Mouse (Mus musculus): ENCODE data around the gene Zfp444.

The Zfp444 gene

GRCm38 (mm10) chr7:6172006-6172649 is at the start of gene Zfp444:
Zfp444 (plus strand) TSS chr7:6172226.
- DNase-seq = peak; percentile 99

- DNase-seq = peak; percentile 94
Observed at GRCm38 (mm10) chr7:6126690-6127448, 45.2 kb upstream of the Zfp444 start.

GRCm38 (mm10) chr7:6130346-6130745 is 41.7 kb upstream of the Zfp444 start:
- DNase-seq = no peak

GRCm38 (mm10) chr7:6132646-6133045 is 39.4 kb upstream of the Zfp444 start:
- DNase-seq = no peak

- DNase-seq = no peak
Observed at GRCm38 (mm10) chr7:6136497-6136896, 35.5 kb upstream of the Zfp444 start.

- DNase-seq = no peak
Observed at GRCm38 (mm10) chr7:6139295-6139694, 32.7 kb upstream of the Zfp444 start.

- no peak for DNase-seq
Observed at GRCm38 (mm10) chr7:6143991-6144531, 28.0 kb upstream of the Zfp444 start.

- DNase-seq = no peak
Observed at GRCm38 (mm10) chr7:6145423-6146188, 26.4 kb upstream of the Zfp444 start.

- no peak for DNase-seq
Observed at GRCm38 (mm10) chr7:6146194-6146981, 25.6 kb upstream of the Zfp444 start.

- DNase-seq = no peak
Observed at GRCm38 (mm10) chr7:6146982-6147325, 25.1 kb upstream of the Zfp444 start.

GRCm38 (mm10) chr7:6147688-6148087 is 24.3 kb upstream of the Zfp444 start:
- DNase-seq = no peak

GRCm38 (mm10) chr7:6151266-6151665 is 20.8 kb upstream of the Zfp444 start:
- DNase-seq = no peak

GRCm38 (mm10) chr7:6152036-6152435 is 20.0 kb upstream of the Zfp444 start:
- DNase-seq = peak; percentile 79

- no peak for DNase-seq
Observed at GRCm38 (mm10) chr7:6153131-6153530, 18.9 kb upstream of the Zfp444 start.

- no peak for DNase-seq
Observed at GRCm38 (mm10) chr7:6154164-6154563, 17.9 kb upstream of the Zfp444 start.

GRCm38 (mm10) chr7:6155031-6155872 is 16.8 kb upstream of the Zfp444 start:
- peak; percentile 90 for DNase-seq

- peak; percentile 99 for DNase-seq
Observed at GRCm38 (mm10) chr7:6155901-6156411, 16.1 kb upstream of the Zfp444 start, which contains the start of gene Zfp787. Zfp787 (minus strand) TSS chr7:6155997.

GRCm38 (mm10) chr7:6156901-6157472 is 15.0 kb upstream of the Zfp444 start:
- no peak for DNase-seq

- no peak for DNase-seq
Observed at GRCm38 (mm10) chr7:6157479-6157878, 14.5 kb upstream of the Zfp444 start.

- DNase-seq = no peak
Observed at GRCm38 (mm10) chr7:6159604-6160003, 12.4 kb upstream of the Zfp444 start.

- no peak for DNase-seq
Observed at GRCm38 (mm10) chr7:6161541-6161940, 10.5 kb upstream of the Zfp444 start.
